Mouse (Mus musculus): Measurements from ENCODE around the gene Gm572. TPM values are rescaled to one million over a fixed set of nuclear protein-coding genes. Genes with fewer than 3 reads are reported as not detected.

Gene Gm572
- total and polyA plus RNA-seq, 3 experiments: not detected

- peak; percentile 70 for DNase-seq (ENCODE audit: low read depth, low spot score)
- peak overlapping the region; percentile 68 for H3K9ac ChIP-seq (ENCODE audit: control insufficient read depth, low read depth, low read length, poor library complexity, severe bottlenecking)
- TF ChIP-seq SMC3 (IDR thresholded peaks at IDR 0.05; ENCODE audit: low read depth, low read length) (no peak), NELFE (IDR thresholded peaks at IDR 0.05; ENCODE audit: low read depth, low read length) (no peak), EP300 (IDR thresholded peaks at IDR 0.05; ENCODE audit: low read depth in 1 of 2, low read length in 2 of 2) (peak; percentile 41 to 75; a peak in 3 of 4 replicates), ETS1 (IDR thresholded peaks at IDR 0.05; ENCODE audit: low read depth, low read length) (peak; percentile 55), TBP (IDR thresholded peaks at IDR 0.05; ENCODE audit: low read depth, low read length) (no peak; the same call in 1 of the 2 replicates), NRF1 (IDR thresholded peaks at IDR 0.05; ENCODE audit: insufficient read depth, low read depth, low read length, poor library complexity, severe bottlenecking) (no peak), USF1 (IDR thresholded peaks at IDR 0.05; ENCODE audit: low read depth, low read length) (no peak), USF2 (IDR thresholded peaks at IDR 0.05; ENCODE audit: borderline replicate concordance in 1 of 2, insufficient read depth in 1 of 2, low read depth in 1 of 2, low read length in 2 of 2) (no peak), CTCF (IDR thresholded peaks at IDR 0.05 in 2 of 3, conservative IDR thresholded peaks at IDR 0.05 in 1 of 3; ENCODE audit: control insufficient read depth in 1 of 3, insufficient read depth in 1 of 3, low read depth in 2 of 3, low read length in 3 of 3, poor library complexity in 1 of 3, severe bottlenecking in 1 of 3) (no peak), ZMIZ1 (IDR thresholded peaks at IDR 0.05; ENCODE audit: low read depth, low read length) (no peak), TCF12 (IDR thresholded peaks at IDR 0.05; ENCODE audit: low read depth, low read length) (peak; percentile 62), POLR2A (IDR thresholded peaks at IDR 0.05; ENCODE audit: control insufficient read depth in 1 of 2, insufficient read depth in 1 of 2, low read depth in 1 of 2, low read length in 2 of 2, poor library complexity in 1 of 2) (no peak), POLR2AphosphoS5 (IDR thresholded peaks at IDR 0.05; ENCODE audit: borderline replicate concordance, low read depth, low read length) (no peak), MYC (IDR thresholded peaks at IDR 0.05; ENCODE audit: low read depth, low read length) (no peak), MAZ (IDR thresholded peaks at IDR 0.05; ENCODE audit: low read depth, low read length) (no peak), MXI1 (IDR thresholded peaks at IDR 0.05; ENCODE audit: low read depth, low read length) (no peak), GATA1 (IDR thresholded peaks at IDR 0.05; ENCODE audit: low read depth, low read length) (peak; percentile 75), JUND (IDR thresholded peaks at IDR 0.05; ENCODE audit: low read depth, low read length) (peak; percentile 93), KAT2A (conservative IDR thresholded peaks at IDR 0.05; ENCODE audit: low read depth, low read length) (no peak), GABPA (IDR thresholded peaks at IDR 0.05; ENCODE audit: low read depth, low read length) (no peak), MAFK (IDR thresholded peaks at IDR 0.05; ENCODE audit: borderline replicate concordance, low read depth, low read length) (no peak), BHLHE40 (IDR thresholded peaks at IDR 0.05; ENCODE audit: borderline replicate concordance, low read depth, low read length) (no peak), POLR2AphosphoS2 (IDR thresholded peaks at IDR 0.05; ENCODE audit: low read length) (no peak), ZC3H11A (IDR thresholded peaks at IDR 0.05; ENCODE audit: low read depth, low read length) (no peak), CHD1 (IDR thresholded peaks at IDR 0.05; ENCODE audit: low read depth, low read length) (no peak), RAD21 (IDR thresholded peaks at IDR 0.05; ENCODE audit: low read depth, low read length) (no peak), CHD2 (IDR thresholded peaks at IDR 0.05; ENCODE audit: low read length) (no peak), E2F4 (IDR thresholded peaks at IDR 0.05; ENCODE audit: borderline replicate concordance, low read depth, low read length) (no peak), HCFC1 (IDR thresholded peaks at IDR 0.05; ENCODE audit: low read depth, low read length) (no peak), TAL1 (IDR thresholded peaks at IDR 0.05; ENCODE audit: low read length) (no peak), UBTF (IDR thresholded peaks at IDR 0.05; ENCODE audit: borderline replicate concordance, insufficient read depth, low read depth, low read length) (no peak), ZKSCAN1 (IDR thresholded peaks at IDR 0.05; ENCODE audit: low read depth, low read length) (no peak), ELF1 (IDR thresholded peaks at IDR 0.05; ENCODE audit: low read depth, low read length) (no peak), RCOR1 (IDR thresholded peaks at IDR 0.05; ENCODE audit: low read depth, low read length) (peak; percentile 53; the same call in 1 of the 2 replicates), MEF2A (IDR thresholded peaks at IDR 0.05; ENCODE audit: extremely low read depth, insufficient replicate concordance, low read depth, low read length, poor library complexity, severe bottlenecking) (no peak), MAX (IDR thresholded peaks at IDR 0.05; ENCODE audit: low read length) (no peak), ZNF384 (IDR thresholded peaks at IDR 0.05; ENCODE audit: low read depth, low read length) (no peak)
Observed at GRCm38 (mm10) chr4:148680505-148681067, 37.5 kb downstream of the Gm572 start.

More at GRCm38 (mm10) chr4:148680505-148681067, 37.5 kb downstream of the Gm572 start:
- H3K4me1 ChIP-seq (ENCODE audit: control insufficient read depth in 1 of 2, insufficient read depth in 2 of 2, low read length in 2 of 2): peaks cover 9 to 31% of the 10 kb centered on the region in 2 experiments
- H3K4me3 ChIP-seq (ENCODE audit: control insufficient read depth in 1 of 2, insufficient read depth in 1 of 2, low read depth in 2 of 2, low read length in 2 of 2): no peak overlapping the region
- no peaks in the 10 kb centered on the region for H3K79me2 ChIP-seq (ENCODE audit: control insufficient read depth, insufficient read depth, low read length, poor library complexity)
- no peaks in the 10 kb centered on the region for H3K27me3 ChIP-seq (ENCODE audit: control insufficient read depth in 1 of 2, insufficient read depth in 2 of 2, low read length in 2 of 2)
- H3K27ac ChIP-seq (ENCODE audit: control insufficient read depth, low read depth, low read length): peak overlapping the region; percentile 74
- no peaks in the 10 kb centered on the region for H3K9me3 ChIP-seq (replicated peaks; ENCODE audit: insufficient read depth, low read length)
- H3K36me3 ChIP-seq (ENCODE audit: control insufficient read depth in 1 of 2, insufficient read depth in 2 of 2, low read length in 2 of 2): peaks cover 0 to 10% of the 10 kb centered on the region in 2 experiments; a peak in 2 of 4 replicates

Data from MEL (cell line).